Mouse (Mus musculus) heart, postnatal 0 days (tissue): ENCODE measurements around the gene Grik4.

ENCODE experiments used
- CTCF ChIP-seq: IDR thresholded peaks from 2 replicates; pipeline ENCODE4 v1.5.1; 2016; ENCODE audit warnings: antibody characterized with exemption, control low read depth, low read depth
- EP300 ChIP-seq: IDR thresholded peaks from 2 replicates; pipeline ENCODE4 v1.6.1; 2016; ENCODE audit warnings: antibody characterized with exemption, low read depth

GRCm38 (mm10) chr9:42932146-42932545 is 12.1 kb downstream of the Grik4 start:
- TF ChIP-seq CTCF (no peak), EP300 (no peak)
